Mouse (Mus musculus) hindbrain, embryonic 15.5 days (tissue): ENCODE measurements around the gene Gabpb2. TPM values are rescaled to one million over a fixed set of nuclear protein-coding genes. Genes with fewer than 3 reads are reported as not detected.
A peak's percentile ranks its signal among the peaks of the same experiment; 100 is the strongest.
"Not testable (repeated sequence)": the region's sequence is repeated elsewhere in the genome, so short reads cannot be mapped to it uniquely, and the experiment has no call there.

Source experiments
- ATAC-seq: fragments of 200-750 bp; cut with Nextera tagmentation; 2 replicates; pipeline ENCODE4 v1.8.0; 2017; ENCODE audit warnings: low read depth, moderate number of reproducible peaks, moderate TSS enrichment; ENCODE audit not compliant: low FRiP score
- H3K27ac ChIP-seq: fragments of 300-500 bp; sonication (generic); replicated peaks from 2 replicates; pipeline ENCODE4 v1.5.1; 2015; ENCODE audit warnings: mild to moderate bottlenecking, inconsistent platforms
- H3K27me3 ChIP-seq: fragments of 300-500 bp; sonication (generic); 2 replicates; pipeline ENCODE4 v1.6.1; 2015; ENCODE audit warnings: control low read depth, inconsistent platforms
- H3K36me3 ChIP-seq: fragments of 300-500 bp; sonication (generic); 2 replicates; pipeline ENCODE4 v1.6.1; 2015; ENCODE audit warnings: control low read depth, inconsistent platforms
- H3K4me1 ChIP-seq: fragments of 300-500 bp; sonication (generic); replicated peaks from 2 replicates; pipeline ENCODE4 v1.6.1; 2015; ENCODE audit warnings: control low read depth, inconsistent platforms
- H3K4me2 ChIP-seq: fragments of 300-500 bp; sonication (generic); 2 replicates; pipeline ENCODE4 v1.6.1; 2015; ENCODE audit warnings: moderate library complexity, mild to moderate bottlenecking, inconsistent platforms
- H3K4me3 ChIP-seq: fragments of 300-500 bp; sonication (generic); 2 replicates; pipeline ENCODE4 v1.5.1; 2015; ENCODE audit warnings: mild to moderate bottlenecking, inconsistent platforms
- H3K9ac ChIP-seq: fragments of 300-500 bp; sonication (generic); 2 replicates; pipeline ENCODE4 v1.6.1; 2015; ENCODE audit warnings: inconsistent platforms
- H3K9me3 ChIP-seq: fragments of 300-500 bp; sonication (generic); 2 replicates; pipeline ENCODE4 v1.6.1; 2016; ENCODE audit warnings: control low read depth, inconsistent platforms
- WGBS: fragments of 180-500 bp; shearing (Covaris S2); methylation state at CpG from one replicate; pipeline ENCODE4 v1.1.7; 2015; 5-methylcytosine and 5-hydroxymethylcytosine counted together
- polyA plus RNA-seq: library from polyadenylated mRNA; unstranded; fragments of >200 nt; fragmentation: Nextera tagmentation; extraction: Ambion mirVana; gene quantifications from 2 replicates; pipeline ENCODE4 v1.2.1, GENCODE M21; 2015

Gene Gabpb2
- polyA plus RNA-seq, 1 experiment from 2014 or later: 3.4 TPM

- Histone ChIP-seq H3K4me1 (peaks cover 49% of the 10 kb centered on the region), H3K36me3 (peaks cover 41% of the 10 kb centered on the region), H3K4me3 (peak overlapping the region; percentile 78), H3K27me3 (no peaks in the 10 kb centered on the region), H3K4me2 (peak overlapping the region; percentile 77), H3K27ac (peak overlapping the region; percentile 99), H3K9me3 (no peaks in the 10 kb centered on the region), H3K9ac (peak overlapping the region; percentile 89)
- WGBS: 2% methylated on average over 13 of the region's 13 CpGs
- no peak for ATAC-seq
Observed at GRCm38 (mm10) chr3:95229781-95230494, 12.2 kb upstream of the Gabpb2 start.

GRCm38 (mm10) chr3:95228894-95229780 is 11.4 kb upstream of the Gabpb2 start:
- no peaks in the 10 kb centered on the region for H3K27me3 ChIP-seq
- H3K9ac ChIP-seq: peak overlapping the region; percentile 89
- H3K4me1 ChIP-seq: peaks cover 57% of the 10 kb centered on the region
- peak overlapping the region; percentile 77 for H3K4me2 ChIP-seq
- under 1% methylated on average over 43 of the region's 43 CpGs for WGBS
- peak overlapping the region; percentile 99 for H3K27ac ChIP-seq
- H3K9me3 ChIP-seq: no peaks in the 10 kb centered on the region
- H3K36me3 ChIP-seq: peaks cover 36% of the 10 kb centered on the region
- ATAC-seq: no peak
- peak overlapping the region; percentile 78 for H3K4me3 ChIP-seq

- H3K9me3 ChIP-seq: no peaks in the 10 kb centered on the region
- H3K4me3 ChIP-seq: peak within 1 kb of the TSS; percentile 78
- H3K27ac ChIP-seq: peak within 1 kb of the TSS; percentile 99
- no peaks in the 10 kb centered on the region for H3K27me3 ChIP-seq
- H3K9ac ChIP-seq: peak within 1 kb of the TSS; percentile 89
- H3K4me1 ChIP-seq: peaks cover 60% of the 10 kb centered on the region
- peak within 1 kb of the TSS; percentile 77 for H3K4me2 ChIP-seq
- under 1% methylated on average over 64 of the region's 64 CpGs for WGBS
- peak; percentile 91 for ATAC-seq
- peaks cover 32% of the 10 kb centered on the region for H3K36me3 ChIP-seq
Observed at GRCm38 (mm10) chr3:95228148-95228893, 10.6 kb upstream of the Gabpb2 start, which contains the start of gene Cdc42se1. TSS of gene Cdc42se1 (plus strand) at chr3:95228732.

GRCm38 (mm10) chr3:95227214-95227613 is 9.5 kb upstream of the Gabpb2 start:
- Histone ChIP-seq H3K4me2 (peak overlapping the region; percentile 77), H3K36me3 (peaks cover 32% of the 10 kb centered on the region), H3K4me3 (peak overlapping the region; percentile 78), H3K4me1 (peaks cover 69% of the 10 kb centered on the region), H3K27ac (peak overlapping the region; percentile 99), H3K9me3 (no peaks in the 10 kb centered on the region), H3K9ac (peak overlapping the region; percentile 89), H3K27me3 (no peaks in the 10 kb centered on the region)
- no peak for ATAC-seq
- 21% methylated on average over 1 of the region's 1 CpGs for WGBS

GRCm38 (mm10) chr3:95224295-95224694 is 6.6 kb upstream of the Gabpb2 start:
- Histone ChIP-seq H3K9ac (no peak overlapping the region), H3K27me3 (no peaks in the 10 kb centered on the region), H3K4me1 (peaks cover 41% of the 10 kb centered on the region), H3K9me3 (no peaks in the 10 kb centered on the region), H3K27ac (no peak overlapping the region), H3K36me3 (peaks cover 43% of the 10 kb centered on the region), H3K4me2 (peak overlapping the region; percentile 40), H3K4me3 (no peak overlapping the region)
- ATAC-seq: no peak
- WGBS: 29% methylated on average over 6 of the region's 6 CpGs

- Histone ChIP-seq H3K9ac (no peak overlapping the region), H3K36me3 (peaks cover 47% of the 10 kb centered on the region), H3K4me2 (no peak overlapping the region), H3K4me1 (peaks cover 45% of the 10 kb centered on the region), H3K27ac (no peak overlapping the region), H3K27me3 (no peaks in the 10 kb centered on the region), H3K9me3 (no peaks in the 10 kb centered on the region), H3K4me3 (no peak overlapping the region)
- 92% methylated on average over 2 of the region's 2 CpGs for WGBS
- ATAC-seq: no peak
Observed at GRCm38 (mm10) chr3:95223041-95223440, 5.3 kb upstream of the Gabpb2 start.

GRCm38 (mm10) chr3:95218466-95219137 is 886 bp upstream of the Gabpb2 start:
- H3K9me3 ChIP-seq: no peaks in the 10 kb centered on the region
- peaks cover 38% of the 10 kb centered on the region for H3K36me3 ChIP-seq
- 78% methylated on average over 6 of the region's 6 CpGs for WGBS
- no peak for ATAC-seq
- no peak overlapping the region for H3K27ac ChIP-seq
- H3K4me3 ChIP-seq: no peak overlapping the region
- peaks cover 27% of the 10 kb centered on the region for H3K4me1 ChIP-seq
- no peak overlapping the region for H3K9ac ChIP-seq
- H3K27me3 ChIP-seq: no peaks in the 10 kb centered on the region
- H3K4me2 ChIP-seq: peak overlapping the region; percentile 72

GRCm38 (mm10) chr3:95216655-95217254 is 961 bp downstream of the Gabpb2 start:
- peak overlapping the region; percentile 97 for H3K27ac ChIP-seq
- H3K4me1 ChIP-seq: peaks cover 18% of the 10 kb centered on the region
- H3K4me3 ChIP-seq: peak overlapping the region; percentile 84
- H3K9ac ChIP-seq: peak overlapping the region; percentile 89
- no peaks in the 10 kb centered on the region for H3K27me3 ChIP-seq
- peak overlapping the region; percentile 72 for H3K4me2 ChIP-seq
- H3K36me3 ChIP-seq: peaks cover 24% of the 10 kb centered on the region
- 26% methylated on average over 4 of the region's 4 CpGs for WGBS
- H3K9me3 ChIP-seq: no peaks in the 10 kb centered on the region
- no peak for ATAC-seq

GRCm38 (mm10) chr3:95213609-95213975 is 4.1 kb downstream of the Gabpb2 start:
- Histone ChIP-seq H3K4me2 (no peak overlapping the region), H3K4me3 (no peak overlapping the region), H3K9ac (no peak overlapping the region), H3K9me3 (no peaks in the 10 kb centered on the region), H3K4me1 (peaks cover 18% of the 10 kb centered on the region), H3K27me3 (no peaks in the 10 kb centered on the region), H3K27ac (no peak overlapping the region), H3K36me3 (peaks cover 4% of the 10 kb centered on the region)
- ATAC-seq: no peak
- WGBS: 100% methylated on average over 1 of the region's 1 CpGs

- 97% methylated on average over 9 of the region's 10 CpGs for WGBS
- H3K9ac ChIP-seq, H3K9me3 ChIP-seq, ATAC-seq, H3K36me3 ChIP-seq, H3K4me2 ChIP-seq, H3K27me3 ChIP-seq, H3K4me3 ChIP-seq, H3K27ac ChIP-seq: not testable (repeated sequence)
- peaks cover 14% of the 10 kb centered on the region for H3K4me1 ChIP-seq
Observed at GRCm38 (mm10) chr3:95212889-95213608, 4.7 kb downstream of the Gabpb2 start.
